Mouse (Mus musculus): Measurements from ENCODE around the gene Parp16. TPM values are rescaled to one million over a fixed set of nuclear protein-coding genes. Genes with fewer than 3 reads are reported as not detected.
"Not testable (repeated sequence)": the region's sequence is repeated elsewhere in the genome, so short reads cannot be mapped to it uniquely, and the experiment has no call there.

The Parp16 gene
- polyA plus RNA-seq, 1 experiment from 2014 or later = 6.0 TPM

DNA sequence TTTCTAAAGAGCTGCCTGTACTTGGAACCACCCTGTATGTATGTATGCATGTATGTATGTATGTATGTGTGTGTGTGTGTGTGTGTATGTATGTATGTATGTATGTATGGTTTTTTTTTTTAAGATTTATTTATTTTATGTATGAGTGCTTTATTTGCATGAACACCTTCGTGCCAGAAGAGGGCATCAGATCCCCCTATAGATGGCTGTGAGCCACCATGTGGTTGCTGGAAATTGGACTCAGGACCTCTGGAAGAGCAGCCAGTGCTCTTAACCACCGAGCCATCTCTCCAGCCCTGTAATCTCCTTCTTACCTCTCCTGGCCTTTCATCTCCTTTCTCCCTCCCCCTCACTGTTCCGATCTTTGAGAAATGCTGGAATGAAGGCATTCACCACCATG lies 25.2 kb downstream of the Parp16 start:
- H3K4me1 ChIP-seq (ENCODE audit: control insufficient read depth, insufficient read depth, low read length); H3K4me3 ChIP-seq (ENCODE audit: low read depth, low read length); H3K27me3 ChIP-seq (ENCODE audit: control insufficient read depth, insufficient read depth, low read length); ATAC-seq (ENCODE audit: insufficient number of reproducible peaks, insufficient read depth, low FRiP score, low read depth); H3K27ac ChIP-seq (ENCODE audit: low read length); H3K36me3 ChIP-seq (ENCODE audit: control insufficient read depth, insufficient read depth, low read length); H3K9me3 ChIP-seq (ENCODE audit: control insufficient read depth, low read depth, low read length); H3K4me2 ChIP-seq (replicated peaks; ENCODE audit: low read depth, low read length); H3K9ac ChIP-seq (replicated peaks; ENCODE audit: low read depth, low read length): not testable (repeated sequence)
- WGBS = 49% methylated on average over 3 of the region's 3 CpGs

GRCm38 (mm10) chr9:65223927-65224326 lies 28.8 kb downstream of the Parp16 start:
- 82% methylated on average over 6 of the region's 6 CpGs for WGBS
- no peaks in the 10 kb centered on the region for H3K4me1 ChIP-seq (ENCODE audit: control insufficient read depth, insufficient read depth, low read length)
- H3K9ac ChIP-seq (replicated peaks; ENCODE audit: low read depth, low read length) = no peak overlapping the region
- H3K27ac ChIP-seq (ENCODE audit: low read length) = no peak overlapping the region
- no peak overlapping the region for H3K4me3 ChIP-seq (ENCODE audit: low read depth, low read length)
- H3K27me3 ChIP-seq (ENCODE audit: control insufficient read depth, insufficient read depth, low read length) = peaks cover 3% of the 10 kb centered on the region; the same call in 1 of the 2 replicates
- no peaks in the 10 kb centered on the region for H3K36me3 ChIP-seq (ENCODE audit: control insufficient read depth, insufficient read depth, low read length)
- no peaks in the 10 kb centered on the region for H3K9me3 ChIP-seq (ENCODE audit: control insufficient read depth, low read depth, low read length)
- no peak overlapping the region for H3K4me2 ChIP-seq (replicated peaks; ENCODE audit: low read depth, low read length)
- no peak for ATAC-seq (ENCODE audit: insufficient number of reproducible peaks, insufficient read depth, low FRiP score, low read depth)

- Histone ChIP-seq H3K27me3 (ENCODE audit: control insufficient read depth, insufficient read depth, low read length) (0 out of 2 replicates have a peak, but pooled peaks cover 3% of the 10 kb centered on the region), H3K36me3 (ENCODE audit: control insufficient read depth, insufficient read depth, low read length) (no peaks in the 10 kb centered on the region), H3K9ac (replicated peaks; ENCODE audit: low read depth, low read length) (no peak overlapping the region), H3K4me3 (ENCODE audit: low read depth, low read length) (no peak overlapping the region), H3K4me1 (ENCODE audit: control insufficient read depth, insufficient read depth, low read length) (no peaks in the 10 kb centered on the region), H3K9me3 (ENCODE audit: control insufficient read depth, low read depth, low read length) (no peaks in the 10 kb centered on the region), H3K27ac (ENCODE audit: low read length) (no peak overlapping the region), H3K4me2 (replicated peaks; ENCODE audit: low read depth, low read length) (no peak overlapping the region)
- no peak for ATAC-seq (ENCODE audit: insufficient number of reproducible peaks, insufficient read depth, low FRiP score, low read depth)
- 32% methylated on average over 4 of the region's 4 CpGs for WGBS
These were observed 30.6 kb downstream of the Parp16 start for GRCm38 (mm10) chr9:65225795-65226194.

DNA sequence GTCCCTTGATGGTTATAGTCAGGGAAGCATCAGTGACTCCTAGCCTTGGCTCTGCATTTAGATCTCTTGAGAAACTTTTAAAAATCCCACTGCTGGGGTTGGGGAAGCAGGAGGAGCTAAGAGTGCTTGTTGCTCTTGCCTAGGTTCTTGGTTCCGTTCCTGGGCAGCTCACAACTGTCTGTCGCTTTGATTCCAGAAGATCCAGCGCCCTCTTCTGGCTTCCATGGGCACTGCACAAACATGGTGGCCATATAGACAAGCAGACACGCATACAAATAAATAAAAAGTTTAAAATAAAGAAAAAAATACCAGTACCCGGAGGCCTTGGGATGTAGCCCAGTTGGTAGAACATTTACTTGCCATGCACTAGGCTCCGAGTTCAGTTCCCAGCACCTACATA lies 35.1 kb downstream of the Parp16 start:
- ATAC-seq (ENCODE audit: insufficient number of reproducible peaks, insufficient read depth, low FRiP score, low read depth) = no peak
- Histone ChIP-seq H3K4me3 (ENCODE audit: low read depth, low read length) (no peak overlapping the region), H3K36me3 (ENCODE audit: control insufficient read depth, insufficient read depth, low read length) (no peaks in the 10 kb centered on the region), H3K27ac (ENCODE audit: low read length) (no peak overlapping the region), H3K9ac (replicated peaks; ENCODE audit: low read depth, low read length) (no peak overlapping the region), H3K4me2 (replicated peaks; ENCODE audit: low read depth, low read length) (no peak overlapping the region), H3K9me3 (ENCODE audit: control insufficient read depth, low read depth, low read length) (no peaks in the 10 kb centered on the region), H3K27me3 (ENCODE audit: control insufficient read depth, insufficient read depth, low read length) (0 out of 2 replicates have a peak, but pooled peaks cover 3% of the 10 kb centered on the region), H3K4me1 (ENCODE audit: control insufficient read depth, insufficient read depth, low read length) (no peaks in the 10 kb centered on the region)
- WGBS = 75% methylated on average over 6 of the region's 6 CpGs

GRCm38 (mm10) chr9:65231284-65231683 lies 36.1 kb downstream of the Parp16 start:
- no peak overlapping the region for H3K27ac ChIP-seq (ENCODE audit: low read length)
- H3K4me3 ChIP-seq (ENCODE audit: low read depth, low read length) = no peak overlapping the region
- H3K4me1 ChIP-seq (ENCODE audit: control insufficient read depth, insufficient read depth, low read length) = no peaks in the 10 kb centered on the region
- no peak for ATAC-seq (ENCODE audit: insufficient number of reproducible peaks, insufficient read depth, low FRiP score, low read depth)
- H3K9ac ChIP-seq (replicated peaks; ENCODE audit: low read depth, low read length) = no peak overlapping the region
- H3K36me3 ChIP-seq (ENCODE audit: control insufficient read depth, insufficient read depth, low read length) = no peaks in the 10 kb centered on the region
- 56% methylated on average over 8 of the region's 8 CpGs for WGBS
- H3K27me3 ChIP-seq (ENCODE audit: control insufficient read depth, insufficient read depth, low read length) = no peaks in the 10 kb centered on the region
- no peaks in the 10 kb centered on the region for H3K9me3 ChIP-seq (ENCODE audit: control insufficient read depth, low read depth, low read length)
- H3K4me2 ChIP-seq (replicated peaks; ENCODE audit: low read depth, low read length) = no peak overlapping the region

GRCm38 (mm10) chr9:65233243-65233985 lies 38.3 kb downstream of the Parp16 start:
- Histone ChIP-seq H3K4me3 (ENCODE audit: low read depth, low read length) (no peak overlapping the region), H3K9me3 (ENCODE audit: control insufficient read depth, low read depth, low read length) (no peaks in the 10 kb centered on the region), H3K36me3 (ENCODE audit: control insufficient read depth, insufficient read depth, low read length) (no peaks in the 10 kb centered on the region), H3K4me2 (replicated peaks; ENCODE audit: low read depth, low read length) (no peak overlapping the region), H3K4me1 (ENCODE audit: control insufficient read depth, insufficient read depth, low read length) (peaks cover 10% of the 10 kb centered on the region), H3K27me3 (ENCODE audit: control insufficient read depth, insufficient read depth, low read length) (no peaks in the 10 kb centered on the region), H3K9ac (replicated peaks; ENCODE audit: low read depth, low read length) (no peak overlapping the region), H3K27ac (ENCODE audit: low read length) (no peak overlapping the region)
- ATAC-seq (ENCODE audit: insufficient number of reproducible peaks, insufficient read depth, low FRiP score, low read depth) = no peak
- 85% methylated on average over 9 of the region's 9 CpGs for WGBS

- H3K9ac ChIP-seq (replicated peaks; ENCODE audit: low read depth, low read length) = no peak overlapping the region
- no peaks in the 10 kb centered on the region for H3K27me3 ChIP-seq (ENCODE audit: control insufficient read depth, insufficient read depth, low read length)
- no peak overlapping the region for H3K27ac ChIP-seq (ENCODE audit: low read length)
- no peaks in the 10 kb centered on the region for H3K36me3 ChIP-seq (ENCODE audit: control insufficient read depth, insufficient read depth, low read length)
- peaks cover 10% of the 10 kb centered on the region for H3K4me1 ChIP-seq (ENCODE audit: control insufficient read depth, insufficient read depth, low read length)
- no peak for ATAC-seq (ENCODE audit: insufficient number of reproducible peaks, insufficient read depth, low FRiP score, low read depth)
- WGBS = 66% methylated on average over 3 of the region's 3 CpGs
- no peak overlapping the region for H3K4me3 ChIP-seq (ENCODE audit: low read depth, low read length)
- no peak overlapping the region for H3K4me2 ChIP-seq (replicated peaks; ENCODE audit: low read depth, low read length)
- H3K9me3 ChIP-seq (ENCODE audit: control insufficient read depth, low read depth, low read length) = no peaks in the 10 kb centered on the region
These were observed 39.6 kb downstream of the Parp16 start for GRCm38 (mm10) chr9:65234734-65235133.

- no peak overlapping the region for H3K9ac ChIP-seq (replicated peaks; ENCODE audit: low read depth, low read length)
These were observed 40.4 kb downstream of the Parp16 start for GRCm38 (mm10) chr9:65235601-65236000.

GRCm38 (mm10) chr9:65237616-65238015 lies 42.5 kb downstream of the Parp16 start:
- H3K9ac ChIP-seq (replicated peaks; ENCODE audit: low read depth, low read length) = no peak overlapping the region
- H3K4me3 ChIP-seq (ENCODE audit: low read depth, low read length) = no peak overlapping the region
- H3K9me3 ChIP-seq (ENCODE audit: control insufficient read depth, low read depth, low read length) = no peaks in the 10 kb centered on the region
- H3K4me2 ChIP-seq (replicated peaks; ENCODE audit: low read depth, low read length) = no peak overlapping the region
- ATAC-seq (ENCODE audit: insufficient number of reproducible peaks, insufficient read depth, low FRiP score, low read depth) = no peak
- H3K27me3 ChIP-seq (ENCODE audit: control insufficient read depth, insufficient read depth, low read length) = no peaks in the 10 kb centered on the region
- H3K36me3 ChIP-seq (ENCODE audit: control insufficient read depth, insufficient read depth, low read length) = no peaks in the 10 kb centered on the region
- H3K4me1 ChIP-seq (ENCODE audit: control insufficient read depth, insufficient read depth, low read length) = peaks cover 10% of the 10 kb centered on the region
- H3K27ac ChIP-seq (ENCODE audit: low read length) = peak overlapping the region; percentile 15; the same call in 1 of the 2 replicates
- WGBS = 50% methylated on average over 11 of the region's 11 CpGs

More at GRCm38 (mm10) chr9:65235601-65236000, 40.4 kb downstream of the Parp16 start:
- H3K4me3 ChIP-seq (ENCODE audit: low read depth, low read length) = no peak overlapping the region
- H3K27ac ChIP-seq (ENCODE audit: low read length) = no peak overlapping the region
- H3K9me3 ChIP-seq (ENCODE audit: control insufficient read depth, low read depth, low read length) = no peaks in the 10 kb centered on the region
- no peak for ATAC-seq (ENCODE audit: insufficient number of reproducible peaks, insufficient read depth, low FRiP score, low read depth)
- H3K36me3 ChIP-seq (ENCODE audit: control insufficient read depth, insufficient read depth, low read length) = no peaks in the 10 kb centered on the region
- H3K4me2 ChIP-seq (replicated peaks; ENCODE audit: low read depth, low read length) = no peak overlapping the region
- 34% methylated on average over 1 of the region's 1 CpGs for WGBS
- no peaks in the 10 kb centered on the region for H3K27me3 ChIP-seq (ENCODE audit: control insufficient read depth, insufficient read depth, low read length)
- H3K4me1 ChIP-seq (ENCODE audit: control insufficient read depth, insufficient read depth, low read length) = peaks cover 10% of the 10 kb centered on the region
